Mouse (Mus musculus) heart, embryonic 15.5 days (tissue): ENCODE data around the gene Exd1. TPM values are rescaled to one million over a fixed set of nuclear protein-coding genes. Genes with fewer than 3 reads are reported as not detected.

ENCODE experiments used
- ATAC-seq: fragments of 200-750 bp; cut with Nextera tagmentation; replicated peaks from 2 replicates; pipeline ENCODE4 v1.8.0; 2017; ENCODE audit warnings: low read depth, moderate TSS enrichment; ENCODE audit not compliant: insufficient number of reproducible peaks, insufficient read depth, low FRiP score
- H3K27ac ChIP-seq: fragments of 300-500 bp; sonication (generic); 2 replicates; pipeline ENCODE4 v1.5.1; 2015; ENCODE audit warnings: mild to moderate bottlenecking, inconsistent platforms
- H3K27me3 ChIP-seq: fragments of 300-500 bp; sonication (generic); 2 replicates; pipeline ENCODE4 v1.6.1; 2015; ENCODE audit warnings: inconsistent platforms
- H3K36me3 ChIP-seq: fragments of 300-500 bp; sonication (generic); 2 replicates; pipeline ENCODE4 v1.6.1; 2015; ENCODE audit warnings: mild to moderate bottlenecking, inconsistent platforms
- H3K4me1 ChIP-seq: fragments of 300-500 bp; sonication (generic); replicated peaks from 2 replicates; pipeline ENCODE4 v1.6.1; 2015; ENCODE audit warnings: inconsistent platforms
- H3K4me2 ChIP-seq: fragments of 300-500 bp; sonication (generic); 2 replicates; pipeline ENCODE4 v1.6.1; 2015; ENCODE audit warnings: inconsistent platforms, mild to moderate bottlenecking, moderate library complexity
- H3K4me3 ChIP-seq: fragments of 300-500 bp; sonication (generic); 2 replicates; pipeline ENCODE4 v1.5.1; 2015; ENCODE audit warnings: mild to moderate bottlenecking, inconsistent platforms
- H3K9ac ChIP-seq: fragments of 300-500 bp; sonication (generic); 2 replicates; pipeline ENCODE4 v1.6.1; 2015; ENCODE audit warnings: mild to moderate bottlenecking, inconsistent platforms
- H3K9me3 ChIP-seq: fragments of 300-500 bp; sonication (generic); replicated peaks from 2 replicates; pipeline ENCODE4 v1.6.1; 2016; ENCODE audit warnings: inconsistent platforms
- WGBS: fragments of 180-500 bp; shearing (Covaris S2); methylation state at CpG from one replicate; pipeline ENCODE4 v1.1.7; 2015; ENCODE audit warnings: mixed read lengths; 5-methylcytosine and 5-hydroxymethylcytosine counted together
- polyA plus RNA-seq: library from polyadenylated mRNA; unstranded; fragments of >200 nt; fragmentation: Nextera tagmentation; extraction: Ambion mirVana; gene quantifications from 2 replicates; pipeline ENCODE4 v1.2.1, GENCODE M21; 2015

Gene Exd1
- polyA plus RNA-seq = 0.21 and 0.27 TPM in 2 replicates

DNA sequence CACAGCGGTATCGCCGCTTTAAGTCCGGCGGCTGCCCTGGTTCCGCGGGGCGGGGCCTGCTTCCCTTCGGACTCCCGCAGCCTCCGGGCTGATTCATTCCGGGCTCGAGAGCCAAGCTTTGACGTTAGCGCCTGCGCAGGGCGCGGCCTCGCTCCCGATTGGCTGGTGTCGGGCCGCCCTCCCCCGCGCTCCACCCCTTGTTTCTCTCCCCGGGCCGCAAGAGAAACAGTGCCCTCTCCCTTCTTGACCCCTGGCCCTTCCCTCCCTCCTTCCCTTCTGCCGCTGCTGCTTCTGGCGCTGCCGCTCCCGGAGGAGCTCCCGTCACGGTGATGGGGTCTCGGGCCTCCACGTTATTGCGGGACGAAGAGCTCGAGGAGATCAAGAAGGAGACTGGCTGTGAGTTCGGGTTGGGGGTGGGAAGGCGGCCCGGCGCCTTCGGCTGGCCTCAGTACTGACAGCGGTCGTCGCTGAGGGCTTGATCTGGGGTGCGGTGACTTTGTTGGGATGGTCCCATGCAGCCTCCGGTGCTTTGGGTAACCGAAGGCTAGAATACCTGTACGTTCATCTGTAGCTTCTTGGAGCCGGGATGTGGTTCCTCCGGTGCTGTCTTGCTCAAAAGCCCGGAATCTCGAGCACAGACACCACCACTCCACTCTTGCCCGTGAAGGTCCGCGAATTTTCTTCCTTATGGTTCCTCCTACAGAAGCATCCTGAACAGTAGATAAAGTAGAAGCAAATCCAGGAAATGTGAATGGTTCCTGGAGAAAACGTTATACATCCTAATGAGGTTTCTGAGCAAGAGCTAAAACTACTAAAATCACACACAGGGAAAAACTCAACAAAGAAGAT lies at the start of gene Exd1, which contains the start of gene Chp1:
Gene Exd1 (minus strand): TSS at position 106 of the 849 bp plus-strand sequence.
Gene Chp1 (plus strand): TSS at position 176 of the 849 bp plus-strand sequence.
- Histone ChIP-seq H3K4me2 (peak within 1 kb of the TSS; percentile 76), H3K36me3 (no peaks in the 10 kb centered on the region), H3K27me3 (no peaks in the 10 kb centered on the region), H3K4me1 (peaks cover 11% of the 10 kb centered on the region), H3K9me3 (no peaks in the 10 kb centered on the region), H3K9ac (peak within 1 kb of the TSS; percentile 78), H3K27ac (peak within 1 kb of the TSS; percentile 73), H3K4me3 (peak within 1 kb of the TSS; percentile 82)
- under 1% methylated on average over 57 of the region's 57 CpGs for WGBS
- ATAC-seq = peak; percentile 100

DNA sequence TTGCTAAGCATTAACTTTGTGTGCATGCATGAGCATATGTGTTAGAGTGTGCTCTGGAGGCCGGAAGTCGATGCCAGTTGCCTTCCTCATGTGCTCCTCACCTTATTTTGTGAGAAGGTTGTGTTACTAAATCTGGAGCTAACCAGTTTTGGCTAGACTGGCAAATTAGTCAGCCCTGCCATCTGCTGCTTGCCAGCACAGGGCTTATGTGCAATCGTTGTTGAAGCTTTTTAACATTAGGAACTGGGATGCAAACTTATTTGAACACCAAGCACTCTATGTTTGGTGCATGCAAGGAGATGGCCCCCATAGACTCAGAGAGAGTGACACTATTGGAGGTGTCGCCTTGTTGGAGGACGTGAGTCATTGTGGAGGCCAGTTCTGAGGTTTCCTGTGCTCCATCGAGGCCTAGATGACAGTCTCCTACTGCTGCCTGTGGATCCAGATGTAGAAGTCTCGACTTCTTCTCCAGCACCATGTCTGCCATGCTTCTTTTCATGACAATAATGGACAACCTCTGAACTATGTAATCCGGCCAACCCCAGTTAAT lies 49.4 kb upstream of the Exd1 start:
- H3K4me3 ChIP-seq = no peak overlapping the region
- no peak overlapping the region for H3K9ac ChIP-seq
- WGBS = 82% methylated on average over 8 of the region's 8 CpGs
- no peaks in the 10 kb centered on the region for H3K9me3 ChIP-seq
- H3K27me3 ChIP-seq = no peaks in the 10 kb centered on the region
- no peak for ATAC-seq
- H3K27ac ChIP-seq = no peak overlapping the region
- H3K4me2 ChIP-seq = no peak overlapping the region
- H3K4me1 ChIP-seq = peaks cover 37% of the 10 kb centered on the region
- H3K36me3 ChIP-seq = peaks cover 42% of the 10 kb centered on the region

DNA sequence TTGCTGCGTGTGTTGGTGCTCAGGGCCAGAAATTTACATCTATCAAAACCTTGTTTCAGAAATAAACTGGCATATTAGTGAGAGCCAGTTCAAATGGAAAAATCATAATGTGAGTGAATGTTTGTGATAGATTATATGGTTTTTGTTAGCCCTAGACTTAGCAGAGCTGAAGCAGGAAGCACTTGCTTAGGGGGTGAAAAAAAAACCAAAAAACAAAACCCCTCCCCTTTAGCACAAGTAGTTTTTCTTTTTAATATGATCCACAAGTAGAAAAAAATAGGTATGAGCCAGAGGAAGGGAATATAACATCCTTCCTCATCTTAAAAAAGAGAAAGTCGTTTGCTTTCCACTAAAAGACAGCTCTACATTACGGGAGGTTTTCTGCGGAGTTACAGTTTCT lies 47.9 kb upstream of the Exd1 start:
- WGBS = 14% methylated on average over 4 of the region's 4 CpGs
- Histone ChIP-seq H3K9ac (peak overlapping the region; percentile 76), H3K4me3 (peak overlapping the region; percentile 77), H3K4me1 (peaks cover 27% of the 10 kb centered on the region), H3K4me2 (peak overlapping the region; percentile 63), H3K9me3 (no peaks in the 10 kb centered on the region), H3K27me3 (no peaks in the 10 kb centered on the region), H3K36me3 (peaks cover 35% of the 10 kb centered on the region), H3K27ac (peak overlapping the region; percentile 96)
- ATAC-seq = no peak

DNA sequence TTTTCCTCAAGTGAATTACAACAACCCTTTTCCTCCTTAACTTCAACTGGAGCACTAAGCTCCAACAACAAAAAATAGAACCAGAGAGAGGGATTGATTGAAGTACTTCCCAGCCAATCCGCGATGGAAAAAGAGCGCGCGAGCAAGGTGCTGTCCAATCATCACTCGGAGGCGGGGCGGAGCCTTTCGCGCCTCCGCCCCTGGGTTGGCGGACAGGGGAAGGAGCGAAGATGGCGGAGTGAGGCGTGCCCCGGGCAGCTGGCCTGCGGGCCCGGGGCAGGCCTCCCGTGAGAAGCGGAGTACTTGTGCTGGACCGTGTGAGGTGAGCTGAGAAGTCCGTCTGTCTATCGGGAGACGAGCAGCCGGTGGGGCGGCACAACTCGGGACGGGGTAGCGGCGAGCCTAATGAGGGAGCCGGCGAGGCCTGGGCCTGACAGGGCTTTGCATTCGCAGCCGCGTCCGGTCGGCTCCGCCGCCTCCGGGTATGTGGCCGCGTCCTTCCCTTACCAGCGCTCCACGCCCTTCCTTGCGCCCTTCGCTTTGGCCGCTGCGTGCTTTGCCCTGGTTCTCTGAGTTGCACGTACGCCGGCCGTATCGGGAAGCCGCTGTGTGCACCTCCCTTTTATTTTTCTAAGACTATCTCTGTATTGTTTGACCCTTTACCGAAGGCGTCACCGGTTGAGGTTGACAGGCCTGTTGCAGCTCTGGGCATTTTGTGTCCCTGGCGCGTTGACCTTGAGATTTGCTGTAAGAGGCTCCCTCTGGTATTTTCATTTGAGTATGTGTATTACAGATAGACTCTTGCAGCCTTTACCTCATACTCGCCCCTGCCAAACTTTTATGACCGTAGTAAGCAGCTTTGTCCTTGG lies 46.9 kb upstream of the Exd1 start:
- Histone ChIP-seq H3K4me1 (peaks cover 27% of the 10 kb centered on the region), H3K9me3 (no peaks in the 10 kb centered on the region), H3K4me2 (peak overlapping the region; percentile 63), H3K36me3 (peaks cover 28% of the 10 kb centered on the region), H3K27ac (peak overlapping the region; percentile 96), H3K27me3 (no peaks in the 10 kb centered on the region), H3K4me3 (peak overlapping the region; percentile 77), H3K9ac (peak overlapping the region; percentile 76)
- peak; percentile 95 for ATAC-seq
- under 1% methylated on average over 61 of the region's 61 CpGs for WGBS

DNA sequence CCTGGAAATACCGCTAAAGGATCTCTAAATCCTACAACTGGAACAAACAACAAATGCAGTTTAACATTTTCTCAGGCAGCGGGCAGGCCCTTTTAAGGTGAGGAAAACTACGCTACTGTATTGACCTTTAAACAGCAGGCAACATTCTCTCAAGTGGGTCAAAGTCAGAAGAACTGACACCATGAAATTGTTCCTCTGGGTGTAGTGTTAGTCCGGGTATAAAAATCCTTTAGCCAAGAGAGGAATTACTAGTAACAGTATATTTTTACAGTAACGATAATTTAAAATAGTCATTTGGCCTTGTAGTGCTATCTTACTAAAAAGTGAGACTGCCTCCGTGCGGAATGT lies 46.3 kb upstream of the Exd1 start:
- peak overlapping the region; percentile 33 for H3K9ac ChIP-seq
- peak; percentile 5; the same call in 1 of the 2 replicates for ATAC-seq
- WGBS = 5% methylated on average over 7 of the region's 7 CpGs
- peaks cover 23% of the 10 kb centered on the region for H3K36me3 ChIP-seq
- H3K4me2 ChIP-seq = peak overlapping the region; percentile 57
- H3K4me3 ChIP-seq = peak overlapping the region; percentile 77
- no peaks in the 10 kb centered on the region for H3K27me3 ChIP-seq
- peak overlapping the region; percentile 96 for H3K27ac ChIP-seq
- H3K9me3 ChIP-seq = no peaks in the 10 kb centered on the region
- peaks cover 27% of the 10 kb centered on the region for H3K4me1 ChIP-seq

GRCm38 (mm10) chr2:119591247-119591646 lies 43.8 kb upstream of the Exd1 start:
- ATAC-seq = no peak
- Histone ChIP-seq H3K4me1 (peaks cover 11% of the 10 kb centered on the region), H3K9ac (no peak overlapping the region), H3K36me3 (peaks cover 1% of the 10 kb centered on the region), H3K4me3 (no peak overlapping the region), H3K4me2 (no peak overlapping the region), H3K9me3 (no peaks in the 10 kb centered on the region), H3K27me3 (no peaks in the 10 kb centered on the region), H3K27ac (no peak overlapping the region)
- 88% methylated on average over 3 of the region's 3 CpGs for WGBS

GRCm38 (mm10) chr2:119587383-119587782 lies 40.0 kb upstream of the Exd1 start:
- H3K4me2 ChIP-seq = no peak overlapping the region

DNA sequence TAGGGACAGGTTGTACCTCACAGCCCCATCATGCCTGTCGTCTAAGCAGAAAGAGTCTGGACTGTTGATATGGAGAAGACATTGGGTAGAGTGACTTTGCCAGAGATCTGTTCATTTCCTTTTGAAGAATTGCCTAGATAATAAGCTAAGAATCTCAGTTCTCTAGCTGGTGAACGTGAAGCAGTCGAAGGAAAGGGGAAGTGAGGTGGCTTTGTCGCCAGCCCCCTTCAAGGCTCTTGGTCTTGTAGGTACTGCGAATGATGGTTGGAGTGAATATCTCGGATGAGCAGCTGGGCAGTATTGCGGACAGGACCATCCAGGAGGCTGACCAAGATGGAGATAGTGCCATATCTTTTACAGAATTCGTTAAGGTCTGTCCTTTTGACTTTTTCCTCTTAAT lies 36.9 kb upstream of the Exd1 start:
- Histone ChIP-seq H3K27me3 (no peaks in the 10 kb centered on the region), H3K36me3 (no peaks in the 10 kb centered on the region), H3K4me2 (no peak overlapping the region), H3K27ac (no peak overlapping the region), H3K9ac (no peak overlapping the region), H3K9me3 (no peaks in the 10 kb centered on the region), H3K4me1 (no peaks in the 10 kb centered on the region), H3K4me3 (no peak overlapping the region)
- 81% methylated on average over 8 of the region's 8 CpGs for WGBS
- ATAC-seq = no peak

More at GRCm38 (mm10) chr2:119587383-119587782, 40.0 kb upstream of the Exd1 start:
- Histone ChIP-seq H3K9ac (no peak overlapping the region), H3K36me3 (no peaks in the 10 kb centered on the region), H3K27me3 (no peaks in the 10 kb centered on the region), H3K4me1 (no peaks in the 10 kb centered on the region), H3K9me3 (no peaks in the 10 kb centered on the region), H3K27ac (no peak overlapping the region), H3K4me3 (no peak overlapping the region)
- ATAC-seq = no peak
- WGBS = 20% methylated on average over 4 of the region's 4 CpGs

DNA sequence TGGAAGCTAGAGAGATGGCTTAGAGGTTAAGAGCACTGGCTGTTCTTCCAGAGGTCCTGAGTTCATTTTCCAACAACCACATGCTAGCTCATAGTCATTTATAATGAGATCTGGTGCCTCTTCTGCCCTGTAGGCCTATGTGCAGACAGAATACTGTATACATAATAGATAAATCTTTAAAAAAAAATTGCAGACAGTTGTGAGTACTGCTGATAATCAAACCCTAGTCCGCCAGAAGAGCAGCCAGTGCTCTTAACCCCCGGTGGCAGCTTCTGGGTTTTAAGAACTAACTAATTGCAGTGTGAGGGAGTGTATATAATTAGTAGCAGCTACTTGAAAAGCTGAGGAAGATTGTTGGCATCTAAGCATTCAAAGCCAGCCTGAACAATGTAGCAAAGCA lies 36.0 kb upstream of the Exd1 start:
- ATAC-seq = no peak
- H3K9ac ChIP-seq = no peak overlapping the region

DNA sequence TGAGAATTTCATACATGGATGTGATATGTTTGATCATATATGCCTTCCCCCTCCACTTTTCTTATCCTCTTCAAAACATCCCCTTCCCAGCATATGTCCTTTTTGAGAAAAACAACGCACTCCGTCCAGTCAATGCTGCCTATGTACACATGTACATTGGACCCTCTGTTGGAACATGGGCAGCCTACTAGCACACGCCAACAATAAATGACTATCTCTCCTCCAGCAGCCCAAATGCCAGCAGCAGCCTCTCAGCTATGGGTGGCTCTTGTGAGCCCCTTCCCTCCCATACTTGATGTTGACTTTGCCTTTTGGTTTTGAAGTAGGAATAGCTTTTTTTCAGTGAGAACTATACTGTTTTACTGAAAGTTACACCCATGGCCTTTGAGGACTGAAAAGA lies 34.1 kb upstream of the Exd1 start:
- Histone ChIP-seq H3K9ac (no peak overlapping the region), H3K4me3 (no peak overlapping the region), H3K27ac (no peak overlapping the region), H3K9me3 (no peaks in the 10 kb centered on the region), H3K27me3 (no peaks in the 10 kb centered on the region), H3K36me3 (no peaks in the 10 kb centered on the region), H3K4me1 (no peaks in the 10 kb centered on the region), H3K4me2 (no peak overlapping the region)
- no peak for ATAC-seq
- 92% methylated on average over 3 of the region's 3 CpGs for WGBS

More for the DNA sequence above, 36.0 kb upstream of the Exd1 start:
- H3K27ac ChIP-seq = no peak overlapping the region
- no peak overlapping the region for H3K4me2 ChIP-seq
- no peaks in the 10 kb centered on the region for H3K4me1 ChIP-seq
- no peak overlapping the region for H3K4me3 ChIP-seq
- no peaks in the 10 kb centered on the region for H3K36me3 ChIP-seq
- WGBS = 35% methylated on average over 2 of the region's 2 CpGs
- no peaks in the 10 kb centered on the region for H3K9me3 ChIP-seq
- H3K27me3 ChIP-seq = no peaks in the 10 kb centered on the region

DNA sequence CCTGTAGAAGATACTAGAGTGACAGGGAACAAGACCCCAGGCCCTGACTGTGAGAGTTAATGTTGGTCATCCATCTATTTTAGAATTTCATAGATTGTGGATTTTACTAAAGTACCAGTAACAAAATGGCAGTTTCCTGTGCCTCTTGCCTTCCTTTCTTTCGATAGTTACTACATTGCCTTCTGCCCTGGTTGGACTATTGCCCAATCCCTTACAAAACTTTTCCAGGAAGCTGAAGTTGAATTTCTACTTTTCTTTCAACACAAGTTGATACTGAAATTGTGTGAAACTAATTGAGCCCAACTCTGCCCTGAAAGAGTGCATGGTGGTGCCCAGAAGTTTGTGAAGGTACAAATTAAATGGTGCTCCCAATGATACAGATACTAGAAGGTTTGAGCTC lies 25.0 kb upstream of the Exd1 start:
- no peak overlapping the region for H3K9ac ChIP-seq
- no peak overlapping the region for H3K27ac ChIP-seq
- H3K4me3 ChIP-seq = no peak overlapping the region
- no peak for ATAC-seq
- no peaks in the 10 kb centered on the region for H3K9me3 ChIP-seq
- no peaks in the 10 kb centered on the region for H3K27me3 ChIP-seq
- H3K4me1 ChIP-seq = no peaks in the 10 kb centered on the region
- peaks cover 5% of the 10 kb centered on the region; the same call in 1 of the 2 replicates for H3K36me3 ChIP-seq
- 78% methylated on average over 1 of the region's 1 CpGs for whole genome bisulfite sequencing
- H3K4me2 ChIP-seq = no peak overlapping the region
